26 mouse cellular contexts compared by ENCODE assay signal in genomic region chr4:57111992-57112540, GRCm38 (mm10).
"Had no signal": no experiment of that assay in that cellular context is flagged by ENCODE, and none has a peak within 500 bp of the region (broad histone marks: within the 10 kb centered on the region; RNA-seq: fewer than 3 reads in every experiment).

No protein-coding gene starts in this region.

- DNase-seq: gastrocnemius, postnatal 14 days; gastrocnemius, postnatal 36 days; heart, adult 11 months; heart, adult 2 months; heart, postnatal 14 days; heart, postnatal 36 days; kidney, adult 11 months; kidney, adult 2 months; kidney, adult 9 months; kidney, postnatal 14 days; kidney, postnatal 36 days; layer of hippocampus, adult 9-11 months; layer of hippocampus, postnatal 36 days; left cerebral cortex, postnatal 4 days; lung, adult 18-20 months had no signal

- H3K27me3 ChIP-seq: heart, embryonic 15.5 days; hindbrain, embryonic 15.5 days; kidney, embryonic 15.5 days; limb, embryonic 13.5 days; limb, embryonic 15.5 days had no signal

- H3K9ac ChIP-seq: heart, embryonic 13.5 days; heart, embryonic 15.5 days; hindbrain, embryonic 15.5 days; kidney, embryonic 15.5 days; limb, embryonic 13.5 days; limb, embryonic 15.5 days; liver, embryonic 14.5 days had no signal

- H3K27ac ChIP-seq: heart, adult 2 months; heart, embryonic 13.5 days; heart, embryonic 15.5 days; hindbrain, embryonic 15.5 days; hindbrain, postnatal 0 days; kidney, embryonic 15.5 days; kidney, postnatal 0 days; limb, embryonic 13.5 days; limb, embryonic 15.5 days; liver, embryonic 14.5 days had no signal

- H3K36me3 ChIP-seq: heart, embryonic 13.5 days; heart, embryonic 15.5 days; hindbrain, embryonic 15.5 days; kidney, embryonic 15.5 days; limb, embryonic 13.5 days; limb, embryonic 15.5 days had no signal

- H3K4me1 ChIP-seq: heart, embryonic 15.5 days; hindbrain, embryonic 15.5 days; kidney, embryonic 15.5 days had no signal

- H3K4me2 ChIP-seq: heart, embryonic 11.5 days; heart, embryonic 13.5 days; heart, embryonic 15.5 days; hindbrain, embryonic 15.5 days; kidney, embryonic 15.5 days; limb, embryonic 13.5 days; limb, embryonic 15.5 days had no signal

- H3K9me3 ChIP-seq: heart, embryonic 13.5 days; heart, embryonic 15.5 days; hindbrain, embryonic 15.5 days; kidney, embryonic 15.5 days; limb, embryonic 13.5 days; limb, embryonic 15.5 days had no signal

- ATAC-seq: hindbrain, postnatal 0 days; intestine, embryonic 16.5 days had no signal

- H3K4me3 ChIP-seq: heart, adult 2 months; heart, embryonic 13.5 days; heart, embryonic 15.5 days; hindbrain, embryonic 15.5 days; kidney, embryonic 15.5 days; limb, embryonic 13.5 days; limb, embryonic 15.5 days had no signal
